Mouse (Mus musculus): ENCODE data around the gene Mpdz. TPM values are rescaled to one million over a fixed set of nuclear protein-coding genes. Genes with fewer than 3 reads are reported as not detected.

Gene Mpdz
- total RNA-seq, 4 experiments from 2014 or later = 63.1 to 69.2 (median 68.9) TPM

GRCm38 (mm10) chr4:81392869-81393268 is 49.7 kb downstream of the Mpdz start:
- DNase-seq (ENCODE audit: low spot score in 2 of 2) = no peak

GRCm38 (mm10) chr4:81389263-81389662 is 53.4 kb downstream of the Mpdz start:
- DNase-seq (ENCODE audit: low spot score in 2 of 2) = no peak

- no peak for DNase-seq (ENCODE audit: low spot score in 2 of 2)
Observed at GRCm38 (mm10) chr4:81387644-81388043, 55.0 kb downstream of the Mpdz start.

- no peak for DNase-seq (ENCODE audit: low spot score in 2 of 2)
Observed at GRCm38 (mm10) chr4:81372355-81372754, 70.3 kb downstream of the Mpdz start.

- DNase-seq (ENCODE audit: low spot score in 2 of 2) = no peak
Observed at GRCm38 (mm10) chr4:81351368-81351767, 91.2 kb downstream of the Mpdz start.

- no peak for DNase-seq (ENCODE audit: low spot score in 2 of 2)
Observed at GRCm38 (mm10) chr4:81348646-81349045, 94.0 kb downstream of the Mpdz start.

GRCm38 (mm10) chr4:81345141-81345540 is 97.5 kb downstream of the Mpdz start:
- no peak for DNase-seq (ENCODE audit: low spot score in 2 of 2)

GRCm38 (mm10) chr4:81333628-81333991 is 109.0 kb downstream of the Mpdz start:
- no peak for DNase-seq (ENCODE audit: low spot score in 2 of 2)

GRCm38 (mm10) chr4:81332901-81333627 is 109.6 kb downstream of the Mpdz start:
- DNase-seq (ENCODE audit: low spot score in 2 of 2) = no peak

- DNase-seq (ENCODE audit: low spot score in 2 of 2) = no peak
Observed at GRCm38 (mm10) chr4:81332439-81332841, 110.2 kb downstream of the Mpdz start.

GRCm38 (mm10) chr4:81327694-81328093 is 114.9 kb downstream of the Mpdz start:
- DNase-seq (ENCODE audit: low spot score in 2 of 2) = no peak

- DNase-seq (ENCODE audit: low spot score in 2 of 2) = no peak
Observed at GRCm38 (mm10) chr4:81323853-81324252, 118.8 kb downstream of the Mpdz start.

GRCm38 (mm10) chr4:81322232-81322631 is 120.4 kb downstream of the Mpdz start:
- no peak for DNase-seq (ENCODE audit: low spot score in 2 of 2)

- DNase-seq (ENCODE audit: low spot score in 2 of 2) = no peak
Observed at GRCm38 (mm10) chr4:81314618-81315017, 128.0 kb downstream of the Mpdz start.

GRCm38 (mm10) chr4:81313246-81313645 is 129.4 kb downstream of the Mpdz start:
- no peak for DNase-seq (ENCODE audit: low spot score in 2 of 2)

- DNase-seq (ENCODE audit: low spot score in 2 of 2) = peak; percentile 12 to 13
Observed at GRCm38 (mm10) chr4:81310168-81310474, 132.5 kb downstream of the Mpdz start.

GRCm38 (mm10) chr4:81309473-81310167 is 133.0 kb downstream of the Mpdz start:
- no peak for DNase-seq (ENCODE audit: low spot score in 2 of 2)

GRCm38 (mm10) chr4:81307596-81308265 is 134.9 kb downstream of the Mpdz start:
- DNase-seq (ENCODE audit: low spot score in 2 of 2) = no peak

- DNase-seq (ENCODE audit: low spot score in 2 of 2) = no peak
Observed at GRCm38 (mm10) chr4:81302056-81302455, 140.6 kb downstream of the Mpdz start.

- DNase-seq (ENCODE audit: low spot score in 2 of 2) = no peak
Observed at GRCm38 (mm10) chr4:81298384-81298783, 144.2 kb downstream of the Mpdz start.

- DNase-seq (ENCODE audit: low spot score in 2 of 2) = no peak
Observed at GRCm38 (mm10) chr4:81293309-81293708, 149.3 kb downstream of the Mpdz start.

- DNase-seq (ENCODE audit: low spot score in 2 of 2) = no peak
Observed at GRCm38 (mm10) chr4:81285564-81285963, 157.1 kb downstream of the Mpdz start.

GRCm38 (mm10) chr4:81283611-81284010 is 159.0 kb downstream of the Mpdz start:
- no peak for DNase-seq (ENCODE audit: low spot score in 2 of 2)
